Mouse (Mus musculus): Measurements from ENCODE around the gene Sgca.
"Not testable (repeated sequence)": the region's sequence is repeated elsewhere in the genome, so short reads cannot be mapped to it uniquely, and the experiment has no call there.

The Sgca gene

DNA sequence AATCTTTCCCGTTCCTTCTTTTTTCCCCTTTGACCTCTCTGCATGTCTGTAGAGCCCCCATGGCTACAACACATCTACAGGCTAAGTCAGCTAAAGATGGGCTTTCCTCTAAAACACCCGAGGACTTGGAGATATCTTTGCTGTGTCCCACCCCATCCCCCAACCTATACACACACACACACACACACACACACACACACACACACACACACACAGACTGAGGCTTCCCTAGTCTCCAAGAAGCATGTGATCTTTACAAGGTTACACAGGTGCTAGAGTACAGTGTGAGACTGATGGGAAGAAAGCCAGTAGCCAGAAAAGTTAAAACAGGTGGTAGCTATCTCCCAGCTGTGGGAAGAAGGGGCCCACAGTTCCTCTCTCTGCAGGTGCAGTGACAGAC is 10.3 kb upstream of the Sgca start:
- no peak for DNase-seq (ENCODE audit: low spot score)

GRCm38 (mm10) chr11:94985822-94986221 is 9.7 kb upstream of the Sgca start:
- no peak for DNase-seq (ENCODE audit: low spot score)

- no peak for DNase-seq (ENCODE audit: low spot score)
Observed at GRCm38 (mm10) chr11:94985140-94985539, 9.0 kb upstream of the Sgca start.

- DNase-seq (ENCODE audit: low spot score), result no peak
Observed at GRCm38 (mm10) chr11:94979462-94980179, 3.5 kb upstream of the Sgca start.

DNA sequence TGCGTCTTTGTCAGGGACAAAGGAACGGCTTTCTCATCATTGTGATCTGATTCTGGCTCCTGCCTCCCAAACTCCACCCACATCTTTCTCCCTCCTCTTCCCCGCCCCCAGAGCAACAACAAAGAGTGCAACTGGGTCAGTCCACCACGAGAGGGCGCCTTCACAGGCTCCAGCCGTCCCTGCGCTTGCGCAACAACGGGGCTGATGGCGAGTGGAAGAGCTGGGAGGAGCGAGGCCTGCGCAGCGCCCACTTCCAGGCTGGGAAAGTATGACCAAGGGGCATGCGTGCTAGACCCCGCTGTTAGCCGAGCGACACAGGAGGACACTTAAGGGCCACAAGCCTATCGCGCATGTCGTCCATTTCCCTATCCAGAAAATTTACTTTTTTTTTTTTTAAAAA is 2.8 kb upstream of the Sgca start:
- DNase-seq (ENCODE audit: low spot score), result peak; percentile 98

- DNase-seq (ENCODE audit: low spot score), result no peak
Observed at GRCm38 (mm10) chr11:94978178-94978915, 2.2 kb upstream of the Sgca start.

DNA sequence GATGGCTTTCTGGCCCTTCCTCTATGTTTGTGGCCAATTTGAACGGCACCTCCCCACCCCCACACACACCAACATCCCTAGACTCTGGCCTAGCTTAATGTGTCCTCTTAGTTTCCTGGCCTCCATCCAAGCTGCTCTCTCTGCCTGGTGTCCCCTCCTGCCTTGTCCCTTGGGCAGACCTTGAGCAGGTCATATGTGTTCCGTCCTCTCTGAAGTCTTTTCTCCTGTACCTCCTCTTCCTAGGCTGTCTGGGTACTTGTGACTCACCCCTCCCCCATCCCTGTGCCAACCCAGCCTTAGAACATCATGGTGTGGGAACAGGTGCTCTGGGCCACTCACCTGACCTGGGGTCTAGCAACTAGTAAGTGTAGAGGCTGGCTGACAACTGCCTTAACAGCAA is 1.2 kb downstream of the Sgca start:
- DNase-seq (ENCODE audit: low spot score), result no peak

GRCm38 (mm10) chr11:94973313-94973712 is 2.8 kb downstream of the Sgca start:
- DNase-seq (ENCODE audit: low spot score), result no peak

DNA sequence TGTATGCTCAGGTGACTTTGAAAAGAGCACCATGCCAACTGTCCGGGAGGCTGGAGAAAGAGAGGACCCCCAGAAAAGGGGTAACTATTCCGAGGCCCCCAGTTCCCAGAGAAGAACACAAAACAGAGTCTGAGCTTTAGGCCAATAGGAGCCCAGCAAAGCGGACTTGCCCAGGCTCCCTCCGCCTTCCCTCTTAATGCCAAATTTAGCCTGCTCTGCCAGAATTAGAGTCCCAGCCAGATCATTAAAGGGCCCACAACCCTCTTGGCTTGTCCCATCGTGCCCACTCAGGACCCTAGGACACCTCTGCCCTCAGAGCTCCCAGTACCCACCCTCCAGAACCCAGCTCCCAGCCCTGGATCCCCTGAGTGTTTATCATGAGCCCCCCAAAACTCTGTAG is 3.2 kb downstream of the Sgca start:
- DNase-seq (ENCODE audit: low spot score), result no peak

DNA sequence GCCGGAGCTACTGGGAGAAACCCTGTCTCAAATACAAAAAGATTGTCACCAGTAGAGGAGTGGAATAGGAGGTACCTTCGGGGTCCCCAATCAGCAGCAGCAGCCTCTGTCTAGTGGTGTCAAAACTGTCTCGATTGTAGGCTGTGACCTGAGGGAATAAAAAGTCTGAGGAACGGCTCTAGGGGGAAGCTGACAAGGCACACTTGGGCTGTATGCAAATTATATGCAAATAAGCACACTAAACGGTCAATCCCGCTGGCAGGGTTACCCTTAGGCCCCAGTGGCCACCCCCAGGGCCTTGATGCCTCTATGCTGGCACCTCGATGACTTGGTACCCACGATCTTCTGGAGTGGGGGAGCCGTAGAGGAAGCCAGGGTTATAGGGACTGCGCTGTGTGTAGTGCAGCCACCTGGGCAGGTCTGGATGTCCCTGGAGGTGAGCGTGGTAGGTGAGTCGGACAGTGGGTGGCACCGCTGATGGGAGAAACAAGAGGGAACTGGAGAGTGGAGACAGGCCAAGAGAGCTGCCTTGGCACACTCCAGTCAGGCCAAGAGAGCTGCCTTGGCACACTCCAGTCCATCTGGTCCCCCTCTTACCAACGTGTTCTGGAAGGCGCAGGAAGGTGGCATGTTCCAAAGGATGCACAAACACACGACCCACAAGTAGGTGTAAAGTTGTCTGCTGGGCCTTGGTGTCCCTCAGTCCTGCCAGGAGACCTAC is 4.1 kb downstream of the Sgca start:
- DNase-seq (ENCODE audit: low spot score), result no peak

DNA sequence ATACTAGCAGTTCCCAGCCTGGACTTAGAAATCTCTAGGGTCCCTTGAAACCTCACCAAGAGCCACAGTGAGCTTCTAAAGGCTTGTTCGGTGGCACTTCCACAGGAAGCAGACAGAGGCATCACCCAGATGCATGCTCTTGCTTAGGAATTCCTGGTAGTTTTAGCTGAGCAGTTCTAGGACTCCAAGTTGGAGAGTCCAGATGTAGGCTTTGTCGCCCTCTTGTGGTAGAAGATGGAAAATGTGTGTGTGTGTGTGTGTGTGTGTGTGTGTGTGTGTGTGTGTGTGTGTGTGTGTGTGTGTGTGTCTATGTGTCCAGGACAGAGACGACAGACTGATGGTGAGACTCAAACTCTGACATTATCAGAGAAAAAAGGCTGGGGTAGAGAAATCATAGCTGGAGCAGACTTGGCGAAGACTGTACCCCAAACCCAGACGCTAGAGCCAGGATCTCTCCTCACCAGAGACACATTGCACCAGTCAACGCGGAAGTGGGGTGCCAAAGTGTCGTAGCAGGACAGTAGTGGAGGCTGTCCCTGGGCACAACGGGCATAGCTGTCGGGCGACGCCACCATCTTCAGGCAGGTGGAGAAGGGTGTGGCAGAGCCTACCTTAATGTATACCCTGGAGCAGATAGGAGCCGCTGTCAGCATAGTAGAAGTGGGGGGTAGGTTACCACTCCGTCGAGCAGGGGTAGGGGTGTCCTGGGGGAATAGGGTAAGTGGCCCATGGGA is 5.8 kb downstream of the Sgca start:
- DNase-seq (ENCODE audit: low spot score), result peak; percentile 85

- DNase-seq (ENCODE audit: low spot score), result not testable (repeated sequence)
Observed at GRCm38 (mm10) chr11:94969709-94970108, 6.4 kb downstream of the Sgca start.

- no peak for DNase-seq (ENCODE audit: low spot score)
Observed at GRCm38 (mm10) chr11:94968187-94968586, 7.9 kb downstream of the Sgca start.

DNA sequence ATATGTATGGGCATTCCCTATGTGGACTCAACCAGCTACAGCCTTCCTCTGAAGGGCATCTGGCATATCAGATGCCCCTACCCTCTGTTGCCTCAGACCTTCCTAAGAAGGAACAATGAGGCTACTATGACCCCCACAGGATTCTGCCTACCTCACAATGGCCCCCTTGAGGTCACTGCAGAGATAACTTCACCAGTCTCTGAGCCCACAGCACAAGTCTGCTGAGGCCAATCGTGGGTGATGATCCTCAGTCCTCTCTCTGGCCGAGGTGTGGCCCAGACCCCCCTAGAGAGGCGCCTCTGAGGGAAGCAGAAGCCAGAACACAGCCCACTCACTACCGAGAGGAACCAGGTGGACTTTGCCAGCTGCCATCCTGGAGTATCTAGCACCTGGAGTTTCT is 8.7 kb downstream of the Sgca start, which contains the start of gene Hils1:
Gene Hils1, plus strand, starts transcription at position 175 of the 400 bp plus-strand sequence.
- no peak for DNase-seq (ENCODE audit: low spot score)

GRCm38 (mm10) chr11:94962534-94963101 is 13.5 kb downstream of the Sgca start:
- no peak for DNase-seq (ENCODE audit: low spot score)

DNA sequence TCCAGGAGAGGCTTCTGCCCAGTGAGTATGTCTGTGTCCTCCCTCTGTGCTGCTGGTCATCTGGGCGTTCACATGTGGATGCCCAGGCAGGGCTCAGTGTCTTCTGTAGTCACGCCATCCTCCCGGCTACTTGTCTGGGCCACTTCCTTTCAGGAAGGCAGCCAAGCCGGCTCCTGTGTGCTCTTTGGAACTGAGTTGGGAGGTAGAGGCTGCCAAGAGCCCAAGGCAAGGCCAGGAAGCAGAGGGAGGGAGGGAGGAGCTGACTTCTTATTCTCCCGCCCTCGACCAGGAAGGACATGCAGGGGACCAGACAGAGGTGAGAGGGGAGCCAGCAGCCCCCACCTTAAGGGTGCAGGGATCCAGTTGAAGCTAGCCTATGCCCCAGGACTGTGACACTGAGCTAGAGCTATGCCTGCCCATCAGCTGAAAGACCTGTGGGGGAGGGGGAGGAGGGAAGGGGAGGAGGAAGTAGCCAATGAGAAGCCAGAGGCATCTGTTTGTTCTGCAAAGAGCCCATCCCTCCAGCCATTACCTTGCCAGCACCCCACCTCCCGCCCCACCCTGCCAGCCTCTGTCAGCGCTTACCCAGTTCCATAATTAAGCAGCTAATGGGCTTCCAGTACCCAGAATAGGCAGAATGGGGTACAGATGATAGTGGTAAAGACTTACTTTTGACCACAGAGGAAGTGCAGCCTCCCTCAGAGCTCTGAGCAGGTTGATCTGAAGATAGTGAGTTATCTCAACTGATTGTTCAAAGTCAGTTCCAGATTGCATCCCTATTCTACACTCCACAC is 17.9 kb downstream of the Sgca start:
- DNase-seq (ENCODE audit: low spot score), result peak; percentile 63

DNA sequence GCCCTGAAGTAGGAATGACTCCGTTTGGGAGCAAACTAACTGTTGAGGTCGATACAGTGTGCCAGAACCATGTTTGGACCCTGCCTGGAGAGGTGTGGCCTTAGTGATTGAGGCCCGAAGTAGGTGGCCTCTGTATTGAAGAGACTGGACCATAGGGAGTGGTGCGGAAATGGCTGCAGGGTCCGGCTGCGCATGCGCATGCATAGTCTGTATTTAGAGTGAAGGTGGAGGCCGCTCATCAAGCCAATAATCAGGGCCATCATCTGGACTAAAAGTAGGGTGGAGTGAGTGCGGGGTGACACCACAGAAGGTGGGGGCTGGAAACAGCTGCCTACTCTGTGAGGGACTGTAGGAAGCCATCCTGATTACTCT is 18.4 kb downstream of the Sgca start:
- no peak for DNase-seq (ENCODE audit: low spot score)

GRCm38 (mm10) chr11:94955103-94955502 is 21.0 kb downstream of the Sgca start:
- DNase-seq (ENCODE audit: low spot score), result no peak

- DNase-seq (ENCODE audit: low spot score), result no peak
Observed at GRCm38 (mm10) chr11:94952169-94952568, 24.0 kb downstream of the Sgca start.

DNA sequence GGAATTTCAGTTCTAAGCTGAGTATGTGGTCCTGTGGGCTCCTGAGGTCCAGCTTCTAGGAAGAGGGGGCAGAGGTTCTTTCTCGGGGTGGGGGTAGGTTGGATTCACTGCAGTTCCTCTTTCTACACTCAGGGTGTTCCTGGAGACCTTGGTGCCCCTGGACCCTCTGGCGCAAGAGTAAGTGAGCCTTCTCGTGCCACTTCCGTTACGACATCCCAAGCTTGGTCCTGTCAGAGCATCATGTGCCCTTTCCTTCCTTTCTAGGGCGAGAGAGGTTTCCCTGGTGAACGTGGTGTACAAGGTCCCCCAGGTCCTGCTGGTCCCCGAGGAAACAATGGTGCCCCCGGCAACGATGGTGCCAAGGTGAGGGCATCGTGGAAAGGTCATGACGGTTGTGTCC is 30.9 kb downstream of the Sgca start:
- DNase-seq (ENCODE audit: low spot score), result no peak

GRCm38 (mm10) chr11:94944295-94944694 is 31.8 kb downstream of the Sgca start:
- no peak for DNase-seq (ENCODE audit: low spot score)

All from ovary, postnatal 14 days (tissue).